Mouse (Mus musculus) kidney, adult 2 months (tissue): ENCODE measurements at regions not wholly inside any gene's neighbourhood (a gene's known extent, or its start where the extent isn't known, plus 50 kb on each side); places are given as distances from the start of the nearest gene placed in this dataset.

Experiments
- CTCF ChIP-seq: fragments of 200-500 bp; conservative IDR thresholded peaks from 2 replicates; pipeline ENCODE4 v1.5.1; 2011; ENCODE audit warnings: low read depth, mild to moderate bottlenecking, control low read depth, low read length, moderate library complexity, mixed read lengths; ENCODE audit not compliant: insufficient read depth, insufficient read length
- POLR2A ChIP-seq: fragments of 200-500 bp; IDR thresholded peaks from one replicate; pipeline ENCODE4 v1.6.1; 2011; ENCODE audit warnings: low read depth, low read length, control low read depth

DNA sequence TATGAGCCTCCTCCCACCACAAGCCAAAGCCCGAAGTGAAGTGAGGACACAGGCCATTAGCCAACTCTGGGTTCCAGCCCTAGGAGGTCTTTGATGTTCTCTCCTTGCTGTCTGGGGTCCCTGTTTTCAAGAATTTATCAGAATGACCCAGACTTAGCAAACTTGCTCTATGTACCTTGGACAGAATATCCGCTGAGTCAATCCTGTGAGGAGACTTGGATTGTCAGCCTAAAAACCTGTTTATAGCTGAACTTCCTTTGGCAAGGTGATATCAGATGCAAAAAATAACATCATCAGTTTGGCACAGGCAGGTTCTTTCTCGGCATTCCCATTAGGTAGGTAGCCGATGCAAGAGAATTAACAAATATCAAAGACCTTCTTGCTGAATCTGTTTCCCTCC, 146.9 kb upstream of the Igf1 start:
- TF ChIP-seq CTCF: no peak
- TF ChIP-seq POLR2A: no peak
